Mouse (Mus musculus) retina, embryonic 14.5 days (tissue): Measurements from ENCODE around the gene Nfib.

ENCODE experiments used
- DNase-seq: peaks from one replicate; pipeline ENCODE4 v3.0.0-alpha.2; 2015; ENCODE audit warnings: low spot score

Nfib gene

GRCm38 (mm10) chr4:82540466-82540990 lies 165.0 kb downstream of the Nfib start:
- no peak for DNase-seq

DNA sequence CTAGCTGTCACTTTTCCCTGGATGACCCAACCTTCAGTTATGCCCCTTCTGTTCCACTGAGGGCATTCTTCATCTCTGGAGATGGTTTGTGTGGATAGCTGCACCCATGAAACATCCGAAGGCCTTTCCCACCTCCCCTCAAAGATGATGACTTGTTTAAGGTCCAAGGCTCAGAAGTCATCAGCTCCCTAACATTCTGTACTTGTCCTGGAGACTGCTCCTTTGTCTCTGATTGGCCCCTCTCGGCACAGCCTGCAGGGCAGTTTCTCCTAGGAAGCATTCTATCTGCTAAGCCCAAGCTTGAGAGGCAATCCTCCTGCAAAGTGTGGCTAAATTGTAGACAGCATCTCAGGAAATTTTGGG lies 165.5 kb downstream of the Nfib start:
- no peak for DNase-seq

GRCm38 (mm10) chr4:82539406-82540047 lies 166.0 kb downstream of the Nfib start:
- no peak for DNase-seq

GRCm38 (mm10) chr4:82538815-82539214 lies 166.7 kb downstream of the Nfib start:
- DNase-seq = peak; percentile 31

DNA sequence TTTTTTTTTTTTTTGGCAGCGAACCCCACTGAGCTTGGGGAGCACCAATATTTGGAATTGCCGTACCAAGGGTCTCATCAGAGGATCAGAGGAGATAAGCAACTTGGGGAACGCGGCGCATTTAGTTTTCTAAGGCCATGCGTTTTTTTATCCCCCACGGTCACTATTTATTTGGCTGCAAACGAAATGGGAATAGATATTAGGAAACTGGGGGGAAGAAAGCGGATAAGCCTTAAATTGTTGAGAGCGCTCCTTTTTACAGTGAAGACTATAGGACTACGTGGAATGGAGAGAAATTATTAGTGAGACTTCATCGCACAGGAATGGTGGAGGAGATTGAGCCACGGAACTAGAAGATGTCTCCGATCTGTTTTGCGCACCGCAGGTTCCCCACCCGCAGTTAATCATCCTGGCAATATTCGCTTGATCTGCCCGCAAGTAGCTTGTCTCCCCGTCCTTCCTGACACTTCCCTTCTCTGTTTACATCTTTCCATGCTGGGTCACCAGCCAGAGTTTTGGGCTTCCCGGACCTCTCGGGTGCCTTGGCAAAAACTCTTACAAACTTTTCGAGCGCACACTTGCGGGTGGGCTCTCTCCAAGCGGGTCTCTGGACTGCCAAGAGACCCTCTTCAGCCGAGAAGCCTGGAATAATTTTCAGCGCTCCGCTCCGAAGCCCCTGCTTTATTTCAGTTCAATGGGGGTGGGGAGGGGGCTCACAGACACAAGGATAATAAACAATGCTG lies 167.3 kb downstream of the Nfib start:
- peak; percentile 45 for DNase-seq

DNA sequence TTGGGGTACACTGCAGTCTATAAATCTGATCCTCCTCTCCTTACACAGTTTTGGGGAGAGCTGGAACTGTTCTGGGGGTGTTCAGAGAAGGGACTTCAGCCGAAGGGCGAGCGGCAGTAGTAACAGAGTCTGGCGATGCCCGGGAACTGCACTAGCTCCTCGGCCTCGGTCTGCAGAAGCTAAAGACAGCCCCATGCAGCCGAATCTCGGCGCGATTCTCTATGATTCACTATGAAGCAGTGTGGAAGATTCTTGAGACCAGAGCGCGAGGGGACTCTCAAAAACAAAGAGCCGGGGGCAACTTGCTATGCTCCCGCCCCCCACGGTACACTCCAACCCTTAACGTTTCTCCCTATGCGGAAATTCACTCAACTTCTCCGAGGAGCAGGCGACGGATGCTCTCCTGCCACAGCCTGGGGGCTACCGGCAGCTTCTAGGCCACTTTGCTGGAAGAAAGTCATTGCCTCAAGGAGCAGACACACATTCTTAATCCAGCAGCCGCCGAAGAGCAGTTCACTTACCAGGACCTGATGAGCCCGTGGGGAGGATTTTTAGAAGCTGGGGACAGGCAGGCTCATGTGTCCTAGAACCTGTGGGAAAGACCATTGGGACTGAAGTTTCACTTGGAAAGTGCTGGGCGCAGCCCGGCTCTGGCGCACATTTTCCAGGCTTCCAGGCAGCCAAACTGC lies 168.1 kb downstream of the Nfib start:
- peak; percentile 65 for DNase-seq

- DNase-seq = peak; percentile 36
Observed at GRCm38 (mm10) chr4:82536435-82537278, 168.9 kb downstream of the Nfib start.

GRCm38 (mm10) chr4:82535606-82536434 lies 169.7 kb downstream of the Nfib start:
- no peak for DNase-seq

GRCm38 (mm10) chr4:82533231-82533630 lies 172.3 kb downstream of the Nfib start:
- no peak for DNase-seq

GRCm38 (mm10) chr4:82532443-82533191 lies 172.9 kb downstream of the Nfib start:
- no peak for DNase-seq

DNA sequence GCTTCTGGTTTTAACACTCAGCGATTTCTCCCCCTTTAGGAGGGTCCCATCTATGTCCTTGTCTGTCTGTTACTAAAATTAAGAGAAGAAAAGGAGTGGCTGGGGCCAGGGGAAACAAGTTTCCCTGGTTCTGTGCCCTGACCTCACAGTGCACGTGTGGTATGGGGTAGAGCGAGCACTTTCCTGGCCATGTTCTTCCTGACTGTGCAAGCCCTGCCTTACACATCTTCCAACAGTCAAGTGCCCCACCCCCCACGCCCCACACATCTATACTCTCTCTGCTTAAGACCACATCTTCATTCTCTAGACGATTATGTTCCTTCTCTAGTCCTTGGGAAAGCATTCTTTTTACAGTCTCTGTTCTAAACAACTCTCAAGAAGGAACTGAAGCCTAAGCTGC lies 173.6 kb downstream of the Nfib start:
- DNase-seq = no peak

DNA sequence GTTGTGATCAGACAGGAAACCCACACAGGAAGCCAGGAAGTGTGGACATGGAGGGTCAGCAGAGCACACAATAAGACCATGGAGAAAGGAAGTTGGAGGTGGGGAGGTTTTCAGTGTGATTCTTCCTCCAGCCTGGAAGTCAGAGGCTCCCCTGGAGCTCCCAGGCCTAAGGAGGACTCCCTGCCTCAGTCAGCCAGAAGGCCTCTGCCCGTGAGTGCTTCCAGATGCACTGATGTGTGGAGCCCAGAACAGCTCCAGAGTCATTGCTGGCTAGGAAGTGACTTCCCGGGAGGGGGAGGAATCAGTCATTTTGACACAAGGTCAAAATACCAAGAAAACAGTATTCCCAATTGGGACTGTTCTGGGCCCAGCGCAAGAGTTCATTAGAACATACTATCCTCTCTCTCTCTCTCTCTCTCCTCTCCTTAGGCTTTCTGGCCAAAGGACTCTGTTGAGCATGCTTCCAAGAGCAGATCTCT lies 174.6 kb downstream of the Nfib start:
- DNase-seq = no peak

- DNase-seq = no peak
Observed at GRCm38 (mm10) chr4:82528978-82529377, 176.6 kb downstream of the Nfib start.

GRCm38 (mm10) chr4:82519935-82520334 lies 185.6 kb downstream of the Nfib start:
- DNase-seq = no peak

GRCm38 (mm10) chr4:82518132-82518531 lies 187.4 kb downstream of the Nfib start:
- no peak for DNase-seq

DNA sequence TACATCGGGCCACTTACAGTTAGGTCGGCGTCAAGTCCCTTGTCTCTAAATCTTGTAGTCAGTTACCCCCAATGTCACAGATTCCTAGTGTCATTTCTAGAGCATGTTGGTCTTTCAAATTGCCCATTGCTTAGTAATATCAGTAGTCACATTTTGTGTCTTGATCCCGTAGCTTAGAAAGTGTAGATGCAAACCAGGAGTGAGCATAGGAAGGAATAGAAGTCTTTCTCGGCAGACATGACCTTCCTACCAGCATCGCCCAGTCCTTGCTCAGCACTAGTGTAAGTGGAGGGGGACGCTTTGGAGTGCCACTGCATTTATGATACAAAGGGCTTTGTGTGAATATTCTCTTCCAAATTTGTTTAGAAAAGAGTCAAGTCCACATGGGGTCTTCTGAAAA lies 188.2 kb downstream of the Nfib start:
- DNase-seq = no peak

DNA sequence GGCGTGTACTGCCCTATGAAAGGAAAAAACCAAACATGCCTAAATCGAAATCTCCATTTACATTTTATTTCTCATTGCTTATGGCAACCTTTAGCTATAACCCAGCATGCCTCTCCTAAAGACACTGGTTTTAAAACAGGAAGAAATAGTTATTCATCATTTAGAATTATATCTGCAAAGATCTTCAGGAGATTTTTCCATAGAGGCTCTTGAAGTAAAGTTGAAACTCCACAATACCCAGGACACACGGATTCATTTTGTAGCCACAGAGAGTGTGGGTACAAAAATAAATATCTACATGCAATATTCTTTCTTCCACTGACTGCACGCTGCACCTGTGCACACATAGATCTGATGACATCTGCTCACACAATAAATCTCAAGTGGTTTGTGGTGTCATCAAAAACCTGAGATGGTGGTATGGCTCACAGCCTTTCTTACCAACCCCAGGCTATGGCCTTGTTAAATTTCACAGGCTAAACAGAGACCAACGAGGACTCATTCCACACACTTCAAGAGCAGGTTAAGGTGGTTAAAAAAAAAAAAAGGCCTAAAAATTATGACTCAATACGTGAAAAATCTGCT lies 189.2 kb downstream of the Nfib start:
- no peak for DNase-seq

DNA sequence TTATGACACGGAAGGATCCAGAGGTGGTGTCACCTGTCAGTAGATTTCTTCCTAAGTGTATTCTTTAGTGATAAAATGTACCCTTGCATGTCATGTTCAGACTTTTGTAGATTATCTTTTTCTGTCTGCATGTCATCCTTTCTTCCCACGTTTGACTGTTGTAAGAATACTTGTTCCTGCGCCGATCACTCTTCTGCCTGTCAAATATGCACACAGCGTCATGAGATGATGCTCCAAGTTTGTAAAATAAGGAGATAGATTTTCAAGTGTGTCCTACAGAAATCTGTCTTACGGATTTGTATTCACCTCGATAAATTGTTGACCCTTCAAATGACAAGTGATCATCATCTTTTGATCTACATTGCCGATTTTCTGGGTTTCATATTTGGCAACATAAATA lies 190.6 kb downstream of the Nfib start:
- DNase-seq = no peak

DNA sequence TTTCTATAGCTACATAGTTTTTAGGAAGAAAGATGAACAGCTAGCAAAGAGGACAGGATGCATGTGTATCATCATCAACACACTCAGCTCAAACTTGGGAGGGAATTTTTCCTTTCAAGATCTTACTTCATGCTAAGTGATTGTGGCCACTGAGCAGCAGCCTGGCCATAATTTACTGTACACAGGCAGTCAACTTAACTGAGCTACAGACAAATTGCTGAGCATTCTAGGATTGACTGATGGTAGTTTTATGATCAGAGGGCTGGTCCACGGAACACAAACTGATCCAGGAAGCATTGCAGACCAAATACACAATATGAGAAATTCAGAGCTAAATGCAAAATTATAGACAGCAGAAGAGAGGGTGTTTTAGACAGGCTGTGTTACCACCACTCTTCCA lies 191.2 kb downstream of the Nfib start:
- no peak for DNase-seq

DNA sequence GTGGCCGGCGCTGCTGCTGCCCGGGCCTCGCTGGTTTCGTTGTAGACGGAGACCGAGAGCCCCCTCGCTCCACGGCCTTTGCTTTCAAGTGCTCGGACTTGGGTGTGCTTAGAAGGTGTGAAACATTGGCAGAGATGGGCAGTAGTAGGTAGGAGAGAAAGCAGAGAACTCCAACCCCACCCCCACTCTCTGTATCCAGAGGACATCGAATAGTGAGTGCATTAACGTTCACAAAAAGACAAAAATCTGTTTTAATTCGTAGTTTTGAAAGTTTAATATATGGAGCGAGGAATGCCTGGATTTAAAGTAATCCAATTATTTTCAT lies 192.2 kb downstream of the Nfib start:
- DNase-seq = no peak
